Mouse (Mus musculus) kidney, embryonic 14.5 days (tissue): ENCODE data around the gene Pdk4. TPM values are rescaled to one million over a fixed set of nuclear protein-coding genes. Genes with fewer than 3 reads are reported as not detected.
A peak's percentile ranks its signal among the peaks of the same experiment; 100 is the strongest.

ENCODE experiments used
- ATAC-seq: fragments of 200-750 bp; cut with Nextera tagmentation; 2 replicates; pipeline ENCODE4 v1.8.0; 2017; ENCODE audit warnings: moderate number of reproducible peaks, mild to moderate bottlenecking, moderate TSS enrichment, moderate library complexity; ENCODE audit not compliant: low FRiP score, low TSS enrichment
- H3K27ac ChIP-seq: fragments of 300-500 bp; sonication (generic); 2 replicates; pipeline ENCODE4 v1.5.1; 2014; ENCODE audit warnings: low read depth, mild to moderate bottlenecking, low read length, moderate library complexity, mixed read lengths
- H3K27me3 ChIP-seq: fragments of 300-500 bp; sonication (generic); 2 replicates; pipeline ENCODE4 v1.6.1; 2014; ENCODE audit warnings: mild to moderate bottlenecking, low read length; ENCODE audit not compliant: control insufficient read depth, insufficient read depth
- H3K36me3 ChIP-seq: fragments of 300-500 bp; sonication (generic); 2 replicates; pipeline ENCODE4 v1.6.1; 2014; ENCODE audit warnings: low read length, mixed read lengths; ENCODE audit not compliant: control insufficient read depth, insufficient read depth
- H3K4me1 ChIP-seq: fragments of 300-500 bp; sonication (generic); 2 replicates; pipeline ENCODE4 v1.6.1; 2014; ENCODE audit warnings: low read length, mixed read lengths; ENCODE audit not compliant: control insufficient read depth, insufficient read depth
- H3K4me2 ChIP-seq: fragments of 300-500 bp; sonication (generic); replicated peaks from 2 replicates; pipeline ENCODE4 v1.6.1; 2014; ENCODE audit warnings: low read depth, mild to moderate bottlenecking, low read length
- H3K4me3 ChIP-seq: fragments of 300-500 bp; sonication (generic); 2 replicates; pipeline ENCODE4 v1.5.1; 2014; ENCODE audit warnings: mild to moderate bottlenecking, low read length
- H3K9ac ChIP-seq: fragments of 300-500 bp; sonication (generic); 2 replicates; pipeline ENCODE4 v1.6.1; 2014; ENCODE audit warnings: low read depth, mild to moderate bottlenecking, low read length, moderate library complexity
- H3K9me3 ChIP-seq: fragments of 300-500 bp; sonication (generic); 2 replicates; pipeline ENCODE4 v1.6.1; 2016; ENCODE audit warnings: low read length; ENCODE audit not compliant: control insufficient read depth
- WGBS: fragments of 180-500 bp; shearing (Covaris S2); extraction: QIAGEN DNeasy Blood & Tissue Kit; methylation state at CpG from one replicate; pipeline ENCODE4 v1.1.7; 2014; 5-methylcytosine and 5-hydroxymethylcytosine counted together
- polyA plus RNA-seq: library from polyadenylated mRNA; unstranded; fragments of >200 nt; fragmentation: Nextera tagmentation; extraction: Ambion mirVana; gene quantifications from 2 replicates; pipeline ENCODE4 v1.2.1, GENCODE M21; 2014

The Pdk4 gene
- polyA plus RNA-seq, 1 experiment from 2014 or later, result 3.6 TPM

DNA sequence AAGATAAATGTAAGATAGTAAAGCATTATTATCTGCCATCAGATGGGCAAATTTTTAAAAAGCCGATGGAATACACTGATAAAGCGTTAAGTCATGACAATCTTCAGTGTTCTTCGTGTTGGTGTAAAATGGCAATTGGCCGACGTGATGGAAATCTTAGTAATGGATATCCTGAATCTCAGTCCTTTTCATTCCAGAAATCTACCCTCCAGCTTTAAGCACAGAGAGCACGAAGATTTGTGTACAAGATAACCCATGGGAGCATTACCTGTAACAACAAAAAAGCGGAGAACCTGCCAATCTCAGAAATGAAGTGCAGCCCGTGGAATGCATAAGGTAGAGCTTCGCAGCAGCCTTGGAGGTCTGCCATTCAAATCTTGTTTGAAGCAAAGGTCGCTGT, 5.4 kb upstream of the Pdk4 start:
- ATAC-seq, result no peak
- Histone ChIP-seq H3K4me1 (no peaks in the 10 kb centered on the region), H3K4me3 (no peak overlapping the region), H3K27me3 (no peaks in the 10 kb centered on the region), H3K36me3 (no peaks in the 10 kb centered on the region), H3K4me2 (no peak overlapping the region), H3K9ac (no peak overlapping the region), H3K9me3 (no peaks in the 10 kb centered on the region), H3K27ac (no peak overlapping the region)
- WGBS, result 87% methylated on average over 10 of the region's 10 CpGs

- no peaks in the 10 kb centered on the region for H3K27me3 ChIP-seq
- no peak overlapping the region for H3K9ac ChIP-seq
- 88% methylated on average over 11 of the region's 11 CpGs for WGBS
- no peaks in the 10 kb centered on the region for H3K4me1 ChIP-seq
- no peaks in the 10 kb centered on the region for H3K36me3 ChIP-seq
- H3K4me2 ChIP-seq, result no peak overlapping the region
- no peak overlapping the region for H3K27ac ChIP-seq
- no peaks in the 10 kb centered on the region for H3K9me3 ChIP-seq
- no peak for ATAC-seq
- no peak overlapping the region for H3K4me3 ChIP-seq
These were observed 2.6 kb upstream of the Pdk4 start for GRCm38 (mm10) chr6:5498740-5499139.

DNA sequence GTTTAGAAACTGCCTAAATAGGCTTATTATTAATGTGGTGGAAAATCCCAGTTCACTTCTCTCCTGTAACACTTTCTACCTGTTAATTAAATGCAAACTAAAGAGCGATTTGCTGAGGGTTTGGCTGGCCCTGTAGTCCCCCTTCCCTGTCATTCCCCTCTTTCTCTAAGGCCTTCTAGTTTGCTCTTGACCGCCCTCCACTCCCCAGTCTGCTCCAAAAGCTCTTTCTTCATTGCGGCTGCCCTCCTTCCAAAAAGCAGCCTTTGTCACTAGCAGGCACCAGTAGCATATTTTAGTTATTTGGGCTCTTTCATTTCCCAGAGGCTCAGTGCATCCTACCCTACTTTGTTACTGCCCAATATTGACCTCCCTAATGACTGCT, 736 bp upstream of the Pdk4 start:
- WGBS, result 44% methylated on average over 3 of the region's 3 CpGs
- Histone ChIP-seq H3K27me3 (no peaks in the 10 kb centered on the region), H3K4me1 (no peaks in the 10 kb centered on the region), H3K36me3 (no peaks in the 10 kb centered on the region), H3K4me3 (no peak overlapping the region; the same call in 1 of the 2 replicates), H3K9me3 (no peaks in the 10 kb centered on the region), H3K9ac (no peak overlapping the region), H3K4me2 (peak overlapping the region; percentile 85; the same call in 1 of the 2 replicates), H3K27ac (no peak overlapping the region)
- no peak for ATAC-seq

GRCm38 (mm10) chr6:5485028-5485427, 11.1 kb downstream of the Pdk4 start:
- H3K4me3 ChIP-seq, result no peak overlapping the region
- no peak overlapping the region for H3K4me2 ChIP-seq
- WGBS, result 84% methylated on average over 7 of the region's 7 CpGs
- no peaks in the 10 kb centered on the region for H3K9me3 ChIP-seq
- H3K9ac ChIP-seq, result no peak overlapping the region
- no peak overlapping the region for H3K27ac ChIP-seq
- H3K4me1 ChIP-seq, result no peaks in the 10 kb centered on the region
- no peak for ATAC-seq
- no peaks in the 10 kb centered on the region for H3K36me3 ChIP-seq
- no peaks in the 10 kb centered on the region for H3K27me3 ChIP-seq

DNA sequence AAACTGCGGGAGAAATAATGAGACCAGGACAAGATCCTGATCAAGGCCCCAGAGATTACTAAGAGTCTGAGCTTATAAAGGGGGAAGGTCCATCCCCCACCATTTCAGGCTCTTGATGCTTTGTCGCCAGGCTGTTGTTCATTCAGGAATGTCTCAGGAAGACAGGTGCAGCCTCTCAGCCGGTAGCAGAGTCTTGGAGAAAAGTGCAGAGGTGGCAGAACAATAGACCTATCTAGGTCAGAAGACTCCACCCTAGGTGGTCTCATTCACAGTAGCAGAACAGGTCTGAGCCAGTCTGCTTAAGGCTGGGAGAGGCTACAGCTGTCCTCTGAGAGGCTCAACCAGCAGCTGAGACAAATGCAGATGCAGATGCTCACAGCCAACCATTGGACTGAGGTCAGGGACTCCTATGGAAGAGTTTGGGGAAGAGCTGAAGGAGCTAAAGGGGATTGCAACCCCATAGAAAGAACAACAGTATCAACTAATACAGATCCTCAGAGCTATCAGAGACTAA, 13.8 kb downstream of the Pdk4 start:
- Histone ChIP-seq H3K27ac (no peak overlapping the region), H3K9ac (no peak overlapping the region), H3K9me3 (no peaks in the 10 kb centered on the region), H3K27me3 (no peaks in the 10 kb centered on the region), H3K4me1 (no peaks in the 10 kb centered on the region), H3K4me2 (no peak overlapping the region), H3K36me3 (no peaks in the 10 kb centered on the region), H3K4me3 (no peak overlapping the region)
- WGBS, result 74% methylated on average over 3 of the region's 3 CpGs
- ATAC-seq, result no peak

DNA sequence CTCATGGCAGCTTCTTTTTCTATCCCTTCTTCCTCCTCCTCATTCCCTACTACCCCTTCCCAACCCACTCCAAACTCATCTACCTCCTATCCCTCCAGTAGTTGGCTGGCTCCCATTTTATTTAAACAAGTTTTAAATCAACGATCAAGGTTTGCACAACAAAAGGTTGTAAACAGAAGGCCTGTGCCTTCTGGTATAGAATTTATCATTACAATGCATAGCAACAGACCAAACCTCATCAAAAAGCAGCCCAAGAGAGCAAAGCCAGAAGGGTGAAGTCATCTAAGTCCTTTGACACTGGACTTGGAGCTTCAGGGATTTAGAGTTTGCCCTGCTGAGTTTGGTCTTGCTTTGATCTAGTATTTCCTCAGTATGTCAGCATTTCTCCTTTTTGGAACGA, 15.0 kb downstream of the Pdk4 start:
- Histone ChIP-seq H3K4me1 (no peaks in the 10 kb centered on the region), H3K9ac (no peak overlapping the region), H3K36me3 (no peaks in the 10 kb centered on the region), H3K27ac (no peak overlapping the region), H3K4me3 (no peak overlapping the region), H3K4me2 (no peak overlapping the region), H3K27me3 (no peaks in the 10 kb centered on the region), H3K9me3 (no peaks in the 10 kb centered on the region)
- ATAC-seq, result no peak
- WGBS, result 96% methylated on average over 2 of the region's 2 CpGs

- Histone ChIP-seq H3K27me3 (no peaks in the 10 kb centered on the region), H3K27ac (no peak overlapping the region), H3K4me3 (no peak overlapping the region), H3K36me3 (no peaks in the 10 kb centered on the region), H3K9me3 (no peaks in the 10 kb centered on the region), H3K4me2 (no peak overlapping the region), H3K9ac (no peak overlapping the region), H3K4me1 (no peaks in the 10 kb centered on the region)
- ATAC-seq, result no peak
- 64% methylated on average over 1 of the region's 1 CpGs for WGBS
These were observed 22.1 kb downstream of the Pdk4 start for GRCm38 (mm10) chr6:5474021-5474420.

- H3K27ac ChIP-seq, result no peak overlapping the region
- WGBS, result 90% methylated on average over 2 of the region's 2 CpGs
- no peaks in the 10 kb centered on the region for H3K27me3 ChIP-seq
- no peak overlapping the region for H3K4me2 ChIP-seq
- no peak overlapping the region for H3K4me3 ChIP-seq
- no peaks in the 10 kb centered on the region for H3K9me3 ChIP-seq
- H3K36me3 ChIP-seq, result no peaks in the 10 kb centered on the region
- no peak for ATAC-seq
- H3K4me1 ChIP-seq, result no peaks in the 10 kb centered on the region
- no peak overlapping the region for H3K9ac ChIP-seq
These were observed 23.4 kb downstream of the Pdk4 start for GRCm38 (mm10) chr6:5472692-5473091.

GRCm38 (mm10) chr6:5470480-5471318, 25.4 kb downstream of the Pdk4 start:
- no peak for ATAC-seq
- Histone ChIP-seq H3K4me2 (no peak overlapping the region), H3K27me3 (no peaks in the 10 kb centered on the region), H3K27ac (no peak overlapping the region), H3K9me3 (no peaks in the 10 kb centered on the region), H3K9ac (no peak overlapping the region), H3K4me1 (no peaks in the 10 kb centered on the region), H3K4me3 (no peak overlapping the region), H3K36me3 (no peaks in the 10 kb centered on the region)
- 84% methylated on average over 10 of the region's 10 CpGs for WGBS
